Mouse (Mus musculus): ENCODE measurements around the gene Hist1h2bb. TPM values are rescaled to one million over a fixed set of nuclear protein-coding genes. Genes with fewer than 3 reads are reported as not detected.

The Hist1h2bb gene
- total and polyA plus RNA-seq, 3 experiments = 0.53 to 2,852 (median 54.6) TPM

DNA sequence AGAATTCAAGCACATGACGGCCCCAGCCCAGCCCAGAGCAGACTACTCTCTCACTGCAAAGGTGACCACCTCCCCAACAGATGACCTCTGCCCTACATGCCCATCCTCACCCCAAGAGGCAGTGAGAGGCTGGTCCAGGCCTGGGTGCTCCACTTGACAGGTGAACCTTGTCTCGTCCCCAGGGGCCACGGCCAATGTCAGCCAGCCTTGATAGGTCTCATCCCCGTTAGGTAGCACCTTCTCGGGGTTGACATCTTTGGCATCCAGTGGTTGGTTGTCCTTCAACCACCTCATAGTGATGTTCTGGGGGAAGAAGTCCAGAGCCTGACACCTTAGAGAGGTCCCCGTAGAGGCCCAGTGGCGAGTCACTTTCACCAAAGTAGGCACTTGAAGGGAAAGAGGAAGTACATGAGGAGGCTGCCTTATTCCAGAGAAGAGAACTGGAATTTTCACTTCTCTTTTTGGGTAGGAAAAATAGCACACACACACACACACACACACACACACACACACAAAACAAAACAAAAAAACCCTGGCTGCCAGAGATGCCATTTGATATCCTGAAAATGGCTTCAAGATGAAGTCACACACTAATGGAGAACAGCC, 40.7 kb upstream of the Hist1h2bb start:
- Histone ChIP-seq H3K4me2 (ENCODE audit: insufficient read depth, low read depth, poor library complexity, severe bottlenecking) (no peak overlapping the region), H3K9me3 (replicated peaks; ENCODE audit: low read length) (no peaks in the 10 kb centered on the region), H3K27ac (ENCODE audit: insufficient read depth, low read depth) (no peak overlapping the region), H3K36me3 (replicated peaks in 1 of 2; ENCODE audit: control insufficient read depth in 1 of 2, insufficient read depth in 1 of 2, low read length in 1 of 2) (no peaks in the 10 kb centered on the region), H3K4me1 (ENCODE audit: control insufficient read depth in 1 of 2, insufficient read depth in 2 of 2) (peaks cover 12 to 74% of the 10 kb centered on the region in 2 experiments), H3K27me3 (replicated peaks) (no peaks in the 10 kb centered on the region), H3K79me2 (replicated peaks; ENCODE audit: control insufficient read depth, extremely low read depth, insufficient read depth, poor library complexity, severe bottlenecking) (no peaks in the 10 kb centered on the region), H3K9ac (ENCODE audit: insufficient read depth, low read depth) (no peak overlapping the region), H3K4me3 (replicated peaks in 1 of 3; ENCODE audit: low read depth in 2 of 3, low read length in 2 of 3, poor library complexity in 1 of 3) (peak overlapping the region in 1 of 3 experiments; percentile 4)
- peak; percentile 55 for DNase-seq (ENCODE audit: extremely low read depth)
- in situ Hi-C loops (cut with MboI; ENCODE audit: low pct_ligation_motif_present, low pct_unique_long_range_greater_than_20kb, low sequenced_read_pairs) = no loop called here
- peak; percentile 37; the same call in 1 of the 2 replicates for TF ChIP-seq ETS1 (conservative IDR thresholded peaks at IDR 0.05; ENCODE audit: low read depth, low read length)
- peak; percentile 67 for TF ChIP-seq ZNF384 (IDR thresholded peaks at IDR 0.05; ENCODE audit: low read depth, low read length)
- TF ChIP-seq ZMIZ1 (IDR thresholded peaks at IDR 0.05; ENCODE audit: low read depth, low read length) = no peak
- no peak for TF ChIP-seq E2F4 (IDR thresholded peaks at IDR 0.05; ENCODE audit: insufficient replicate concordance, low read depth, low read length)
- no peak for TF ChIP-seq MAFK (IDR thresholded peaks at IDR 0.05; ENCODE audit: insufficient replicate concordance, low read length)
- no peak for TF ChIP-seq MYC (IDR thresholded peaks at IDR 0.05; ENCODE audit: low read depth, low read length)
- no peak for TF ChIP-seq NELFE (IDR thresholded peaks at IDR 0.05; ENCODE audit: low read depth, low read length)
- TF ChIP-seq HCFC1 (IDR thresholded peaks at IDR 0.05; ENCODE audit: low read depth, low read length) = no peak
- TF ChIP-seq CHD1 (IDR thresholded peaks at IDR 0.05; ENCODE audit: low read depth, low read length) = no peak
- 0 out of 2 replicates have a peak, but pooled peaks have one; percentile 50 for TF ChIP-seq TBP (conservative IDR thresholded peaks at IDR 0.05; ENCODE audit: low read depth, low read length)
- TF ChIP-seq RAD21 (IDR thresholded peaks at IDR 0.05; ENCODE audit: low read depth, low read length) = no peak
- no peak; the same call in 1 of the 2 replicates for TF ChIP-seq RCOR1 (conservative IDR thresholded peaks at IDR 0.05; ENCODE audit: low read depth, low read length)
- TF ChIP-seq BHLHE40 (IDR thresholded peaks at IDR 0.05; ENCODE audit: low read depth, low read length) = peak; percentile 36; the same call in 1 of the 2 replicates
- no peak for TF ChIP-seq KAT2A (IDR thresholded peaks at IDR 0.05; ENCODE audit: insufficient replicate concordance, low read length)
- peak; percentile 45; the same call in 1 of the 2 replicates for TF ChIP-seq CHD2 (IDR thresholded peaks at IDR 0.05; ENCODE audit: low read length)
- no peak for TF ChIP-seq NRF1 (IDR thresholded peaks at IDR 0.05; ENCODE audit: low read depth, low read length)
- no peak for TF ChIP-seq SMC3 (IDR thresholded peaks at IDR 0.05; ENCODE audit: low read depth, low read length)
- TF ChIP-seq CTCF (conservative IDR thresholded peaks at IDR 0.05 in 1 of 2, IDR thresholded peaks at IDR 0.05 in 1 of 2; ENCODE audit: low read depth in 2 of 2, low read length in 2 of 2) = no peak
- no peak for TF ChIP-seq POLR2A (IDR thresholded peaks at IDR 0.05; ENCODE audit: low read depth, low read length)
- no peak for TF ChIP-seq MAX (IDR thresholded peaks at IDR 0.05; ENCODE audit: low read length)
- TF ChIP-seq EP300 (IDR thresholded peaks at IDR 0.05; ENCODE audit: low read length) = peak; percentile 95
- TF ChIP-seq JUN (IDR thresholded peaks at IDR 0.05; ENCODE audit: insufficient read depth, low read depth, low read length) = no peak
- no peak for TF ChIP-seq PAX5 (IDR thresholded peaks at IDR 0.05; ENCODE audit: low read length)
- no peak for TF ChIP-seq USF1 (IDR thresholded peaks at IDR 0.05; ENCODE audit: low read depth, low read length)
- no peak for TF ChIP-seq MAZ (IDR thresholded peaks at IDR 0.05; ENCODE audit: low read depth, low read length)
- no peak for TF ChIP-seq ZC3H11A (IDR thresholded peaks at IDR 0.05; ENCODE audit: low read depth, low read length)
- peak; percentile 74; the same call in 1 of the 2 replicates for TF ChIP-seq UBTF (IDR thresholded peaks at IDR 0.05; ENCODE audit: low read depth, low read length)
- no peak for TF ChIP-seq ELF1 (IDR thresholded peaks at IDR 0.05; ENCODE audit: low read depth, low read length)
- peak; percentile 48; the same call in 1 of the 2 replicates for TF ChIP-seq TCF12 (IDR thresholded peaks at IDR 0.05; ENCODE audit: low read depth, low read length)
- peak; percentile 90 for TF ChIP-seq IRF4 (IDR thresholded peaks at IDR 0.05; ENCODE audit: low read depth, low read length)
- no peak for TF ChIP-seq MXI1 (IDR thresholded peaks at IDR 0.05; ENCODE audit: low read depth, low read length)
- TF ChIP-seq MEF2A (IDR thresholded peaks at IDR 0.05; ENCODE audit: borderline replicate concordance, low read depth, low read length) = peak; percentile 67
- no peak for TF ChIP-seq POLR2AphosphoS2 (IDR thresholded peaks at IDR 0.05; ENCODE audit: low read depth, low read length)
- no peak for TF ChIP-seq GABPA (IDR thresholded peaks at IDR 0.05; ENCODE audit: insufficient replicate concordance, low read depth, low read length)
- no peak for TF ChIP-seq SIN3A (IDR thresholded peaks at IDR 0.05; ENCODE audit: low read length)
- TF ChIP-seq ZKSCAN1 (IDR thresholded peaks at IDR 0.05; ENCODE audit: borderline replicate concordance, low read depth, low read length) = no peak
- no peak for TF ChIP-seq USF2 (conservative IDR thresholded peaks at IDR 0.05; ENCODE audit: low read depth, low read length)
- TF ChIP-seq JUND (conservative IDR thresholded peaks at IDR 0.05; ENCODE audit: low read depth, low read length) = no peak
- dilution Hi-C loops (cut with MboI; ENCODE audit: extremely low pct_ligation_motif_present, extremely low pct_unique_long_range_greater_than_20kb, low sequenced_read_pairs) = no loop called here
